Mouse (Mus musculus) testis, adult 10 weeks (tissue): ENCODE measurements around the gene Trip13. TPM values are rescaled to one million over a fixed set of nuclear protein-coding genes. Genes with fewer than 3 reads are reported as not detected.

Experiments
- polyA plus RNA-seq: library from polyadenylated mRNA; stranded (reverse); fragments of 350-450 nt; fragmentation: Illumina TruSeq; extraction: RNeasy Lipid Tissue Mini Kit (QIAGEN cat#74804); gene quantifications from one replicate; pipeline ENCODE4 v1.2.3, GENCODE M21; 2014; ENCODE audit warnings: low read depth, low replicate concordance

Gene Trip13
- 25.5 TPM for polyA plus RNA-seq

GRCm38 (mm10) chr13:73937321-73938176 lies at the start of gene Trip13, which contains the start of gene Brd9:
Trip13 (minus strand) TSS chr13:73937784.
Brd9 (plus strand) TSS chr13:73937811.

DNA sequence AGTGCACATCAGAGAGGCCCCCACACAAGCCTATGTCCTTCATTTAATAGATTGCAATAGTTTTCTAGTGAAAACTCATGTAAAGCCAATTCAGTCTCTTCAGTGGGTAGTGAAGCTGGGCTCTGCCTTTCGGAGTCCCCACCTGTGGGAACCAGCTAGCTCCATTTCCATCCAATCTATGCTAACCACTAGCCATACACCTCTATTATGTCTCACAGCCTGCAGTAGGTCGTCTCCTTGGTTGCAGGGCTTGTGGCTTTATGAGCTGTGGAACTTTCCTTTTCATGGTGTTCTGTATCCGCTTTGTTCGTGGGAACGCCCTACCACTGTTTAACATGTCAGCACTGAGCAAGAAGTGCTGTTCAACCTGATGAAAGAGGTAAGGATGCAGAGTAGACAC lies 26.0 kb upstream of the Trip13 start, which contains the start of gene Zdhhc11:
Zdhhc11 (plus strand) TSS at position 301 of the 400 bp plus-strand sequence.

Other genes starting within 250 kb of the Trip13 start
- gene Slc6a19, start 232.9 kb downstream of the Trip13 start, polyA plus RNA-seq, result 0.07 TPM
- gene Slc12a7, start 204.7 kb downstream of the Trip13 start, polyA plus RNA-seq, result 1.7 TPM
- gene Nkd2, start 90.2 kb downstream of the Trip13 start, polyA plus RNA-seq, result 0.90 TPM
- gene Brd9, start within 50 bp of the Trip13 start, polyA plus RNA-seq, result 42.1 TPM
- 32.2 TPM for gene Zdhhc11, start 26.1 kb upstream of the Trip13 start, polyA plus RNA-seq
- gene Tppp, start 71.6 kb upstream of the Trip13 start, polyA plus RNA-seq, result 1.1 TPM
- 186 TPM for gene Cep72, start 124.5 kb upstream of the Trip13 start, polyA plus RNA-seq
- 0.78 TPM for gene Slc9a3, start 183.7 kb upstream of the Trip13 start, polyA plus RNA-seq